Mouse (Mus musculus): ENCODE data around the gene Dnajc25. TPM values are rescaled to one million over a fixed set of nuclear protein-coding genes. Genes with fewer than 3 reads are reported as not detected.

The Dnajc25 gene
- polyA plus RNA-seq (2012; rRNA removed; ENCODE audit: low replicate concordance): 3.6 and 6.2 TPM in 2 replicates

DNA sequence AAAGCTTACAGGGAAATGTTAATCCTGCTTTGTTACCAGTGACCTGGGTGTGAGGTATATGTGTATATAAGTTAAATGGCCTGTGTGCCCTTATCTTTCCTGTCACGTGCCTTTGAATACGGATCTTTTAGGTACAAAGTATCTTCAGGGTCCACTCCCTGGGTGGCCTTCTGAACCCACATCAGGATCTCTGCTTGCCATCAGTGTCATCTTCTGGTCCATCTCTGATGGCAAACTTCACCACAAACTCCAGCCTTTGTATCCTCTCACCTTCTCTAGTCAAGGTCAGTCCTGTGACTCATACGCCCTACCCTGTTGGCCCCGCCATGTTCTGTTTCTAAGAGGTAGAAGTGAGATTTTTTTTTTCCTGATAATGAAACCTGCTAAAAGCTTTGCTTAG is at the start of gene Dnajc25:
Dnajc25 (plus strand) TSS at position 301 of the 400 bp plus-strand sequence.

DNA sequence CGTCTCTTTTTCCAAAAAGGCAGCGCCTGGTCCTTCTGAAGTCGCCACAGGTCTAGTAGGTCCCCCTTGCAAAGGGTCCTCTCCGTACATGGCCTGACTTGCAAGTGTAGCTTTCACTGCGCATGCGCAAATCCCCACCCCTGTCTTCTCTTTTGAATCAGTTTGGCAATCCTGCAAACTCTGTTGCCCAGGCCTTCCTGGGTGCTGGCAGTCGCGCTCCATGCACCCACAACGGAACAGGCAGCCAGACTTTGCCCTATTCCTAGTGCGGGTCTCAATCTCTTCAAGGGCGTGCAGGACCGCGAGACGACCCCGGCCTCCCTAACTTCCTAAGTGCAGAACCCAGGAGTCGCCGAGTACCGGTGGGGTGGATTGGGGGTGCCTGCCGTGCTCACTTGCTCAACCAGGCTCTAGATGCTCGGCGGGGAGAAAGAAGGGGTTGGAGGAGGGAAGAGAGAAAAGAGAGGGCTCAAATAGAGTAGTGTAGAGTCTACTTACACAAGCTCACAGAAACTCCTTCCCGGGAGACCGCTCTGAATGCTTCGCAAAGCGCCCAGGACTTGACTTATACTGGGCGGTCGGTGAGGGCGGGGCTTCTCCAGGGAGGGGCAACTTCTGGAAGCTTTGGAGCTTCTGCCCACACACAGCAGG is 8.2 kb upstream of the Dnajc25 start, which contains the start of gene Ptgr1:
Ptgr1 (minus strand) TSS at position 580 of the 651 bp plus-strand sequence.

DNA sequence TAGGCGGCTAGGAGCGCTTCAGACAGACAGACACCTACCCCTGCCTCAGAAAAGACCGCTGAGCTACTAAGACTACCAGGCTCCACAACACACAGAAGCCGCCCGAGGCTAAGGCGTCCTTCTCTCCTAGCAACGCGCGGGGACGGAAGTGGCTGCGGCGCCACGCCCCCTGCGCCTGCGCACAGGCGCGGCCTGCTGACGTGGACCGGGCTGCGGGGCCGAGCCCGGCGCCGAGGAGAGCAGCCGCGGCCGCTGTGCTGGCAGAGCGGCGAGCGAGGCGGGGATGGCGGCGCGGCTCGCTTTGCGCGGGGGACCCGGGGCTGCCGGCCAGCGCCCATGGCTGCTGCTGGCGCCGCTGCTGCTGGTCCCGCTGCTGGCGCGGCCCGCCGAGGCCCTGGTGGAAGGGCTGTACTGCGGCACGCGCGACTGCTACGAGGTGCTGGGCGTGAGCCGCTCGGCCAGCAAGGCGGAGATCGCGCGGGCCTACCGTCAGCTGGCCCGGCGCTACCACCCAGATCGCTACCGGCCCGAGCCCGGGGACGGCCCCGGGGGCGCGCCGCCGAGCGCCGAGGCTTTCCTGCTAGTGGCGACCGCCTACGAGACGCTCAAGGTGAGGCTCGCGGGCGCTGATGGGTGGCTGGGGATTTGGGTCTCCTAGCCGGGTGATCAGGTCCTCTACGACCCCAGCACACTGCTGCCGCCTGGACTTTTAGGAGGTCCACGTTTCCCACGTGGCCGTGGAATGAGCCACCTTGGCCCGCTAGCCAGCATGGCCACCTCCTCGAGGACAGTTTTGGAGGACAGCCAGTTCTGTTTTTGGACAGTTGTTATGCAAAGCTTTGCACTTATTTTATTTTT is 8.3 kb downstream of the Dnajc25 start, which contains the start of gene Gm20503:
Gm20503 (plus strand) TSS at position 263 of the 858 bp plus-strand sequence.

DNA sequence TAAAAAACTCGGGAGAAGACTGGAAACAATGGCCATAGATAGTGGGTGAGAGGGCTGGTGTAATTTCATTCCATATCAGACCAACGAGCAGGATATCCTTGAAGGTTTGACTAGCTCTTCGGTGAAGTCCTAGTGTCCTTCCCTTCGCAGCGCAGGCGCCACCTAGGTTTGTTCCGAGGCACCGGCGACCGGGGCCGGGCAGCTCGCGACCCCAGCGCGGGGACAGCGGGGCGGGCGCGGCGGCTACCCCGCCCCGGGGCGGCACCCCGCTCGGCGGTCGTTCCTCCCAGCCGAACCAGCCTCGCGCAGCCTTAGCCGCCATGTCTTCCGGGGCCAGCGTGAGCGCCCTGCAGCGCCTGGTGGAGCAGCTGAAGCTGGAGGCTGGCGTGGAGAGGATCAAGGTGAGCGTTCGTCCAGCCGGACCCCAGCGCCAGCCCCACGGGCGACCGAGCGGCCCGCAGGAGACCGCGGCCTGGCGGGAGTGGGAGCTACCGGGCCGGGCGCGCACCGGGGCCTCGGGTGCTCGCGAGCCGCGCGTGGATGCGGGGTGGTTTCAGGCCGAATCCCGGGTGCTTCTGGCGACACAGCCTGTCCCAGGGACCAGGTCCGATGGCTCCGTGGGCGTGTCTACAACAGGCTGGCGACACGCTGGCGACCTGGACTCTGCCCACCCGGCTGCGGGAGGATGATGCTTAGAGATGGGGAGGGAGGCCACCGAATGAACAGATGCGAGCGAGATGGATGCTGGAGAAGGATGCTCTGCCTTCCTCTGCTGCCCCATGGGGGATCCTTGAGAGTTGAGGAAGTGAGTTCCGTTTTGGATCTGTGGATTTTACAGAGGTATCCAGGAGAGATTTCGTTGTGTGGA is 40.3 kb downstream of the Dnajc25 start, which contains the start of gene Gng10:
Gng10 (plus strand) TSS at position 171 of the 868 bp plus-strand sequence.

Other genes with a start within 250 kb of the Dnajc25 start
- gene Olfr267, start 207.3 kb upstream of the Dnajc25 start, polyA plus RNA-seq (2012; rRNA removed; ENCODE audit: low replicate concordance): not detected in 2 replicates
- 21.4 and 38.1 TPM in 2 replicates for gene Ecpas, start 82.3 kb upstream of the Dnajc25 start, polyA plus RNA-seq (2012; rRNA removed; ENCODE audit: low replicate concordance)
- gene Zkscan16, start 51.4 kb upstream of the Dnajc25 start, polyA plus RNA-seq (2012; rRNA removed; ENCODE audit: low replicate concordance): not detected in 2 replicates
- gene Ptgr1, start 7.9 kb upstream of the Dnajc25 start, polyA plus RNA-seq (2012; rRNA removed; ENCODE audit: low replicate concordance): 1.4 and 2.8 TPM in 2 replicates
- 1.1 TPM in 1 of 2 replicates, not detected in the other for gene Gm20503, start 8.1 kb downstream of the Dnajc25 start, polyA plus RNA-seq (2012; rRNA removed; ENCODE audit: low replicate concordance)
- 20.5 and 22.2 TPM in 2 replicates for gene Gng10, start 40.0 kb downstream of the Dnajc25 start, polyA plus RNA-seq (2012; rRNA removed; ENCODE audit: low replicate concordance)
- gene AI481877, start 143.9 kb downstream of the Dnajc25 start, polyA plus RNA-seq (2012; rRNA removed; ENCODE audit: low replicate concordance): not detected in 2 replicates
- 31.4 and 53.3 TPM in 2 replicates for gene Ugcg, start 194.2 kb downstream of the Dnajc25 start, polyA plus RNA-seq (2012; rRNA removed; ENCODE audit: low replicate concordance)